Mouse (Mus musculus) stomach, embryonic 16.5 days (tissue): ENCODE results near the gene Prkcd. TPM values are rescaled to one million over a fixed set of nuclear protein-coding genes. Genes with fewer than 3 reads are reported as not detected.
A peak's percentile ranks its signal among the peaks of the same experiment; 100 is the strongest.

ENCODE experiments used
- ATAC-seq: fragments of 200-750 bp; cut with Nextera tagmentation; 2 replicates; pipeline ENCODE4 v1.8.0; 2017; ENCODE audit warnings: moderate number of reproducible peaks, moderate TSS enrichment; ENCODE audit not compliant: insufficient read depth, low FRiP score
- H3K27ac ChIP-seq: fragments of 300-500 bp; sonication (generic); 2 replicates; pipeline ENCODE4 v1.5.1; 2014; ENCODE audit warnings: low read length
- H3K27me3 ChIP-seq: fragments of 300-500 bp; sonication (generic); 2 replicates; pipeline ENCODE4 v1.6.1; 2014; ENCODE audit warnings: low read length, control low read depth, mixed read lengths; ENCODE audit not compliant: control insufficient read depth, insufficient read depth
- H3K36me3 ChIP-seq: fragments of 300-500 bp; sonication (generic); 2 replicates; pipeline ENCODE4 v1.6.1; 2014; ENCODE audit warnings: low read length; ENCODE audit not compliant: control insufficient read depth, insufficient read depth
- H3K4me1 ChIP-seq: fragments of 300-500 bp; sonication (generic); 2 replicates; pipeline ENCODE4 v1.6.1; 2014; ENCODE audit warnings: low read length, control low read depth, mixed read lengths; ENCODE audit not compliant: control insufficient read depth, insufficient read depth
- H3K4me2 ChIP-seq: fragments of 300-500 bp; sonication (generic); 2 replicates; pipeline ENCODE4 v1.6.1; 2014; ENCODE audit warnings: low read depth, low read length, mixed read lengths
- H3K4me3 ChIP-seq: fragments of 300-500 bp; sonication (generic); replicated peaks from 2 replicates; pipeline ENCODE4 v1.5.1; 2014; ENCODE audit warnings: mild to moderate bottlenecking, low read length
- H3K9ac ChIP-seq: fragments of 300-500 bp; sonication (generic); 2 replicates; pipeline ENCODE4 v1.6.1; 2014; ENCODE audit warnings: low read length
- H3K9me3 ChIP-seq: fragments of 300-500 bp; sonication (generic); replicated peaks from 2 replicates; pipeline ENCODE4 v1.6.1; 2016; ENCODE audit warnings: low read length, control low read depth; ENCODE audit not compliant: control insufficient read depth
- WGBS: fragments of 180-500 bp; shearing (Covaris S2); extraction: QIAGEN DNeasy Blood & Tissue Kit; methylation state at CpG from one replicate; pipeline ENCODE4 v1.1.7; 2014; 5-methylcytosine and 5-hydroxymethylcytosine counted together
- polyA plus RNA-seq: library from polyadenylated mRNA; unstranded; fragments of >200 nt; fragmentation: Nextera tagmentation; extraction: Ambion mirVana; gene quantifications from 2 replicates; pipeline ENCODE4 v1.2.1, GENCODE M21; 2015

Prkcd gene
- polyA plus RNA-seq, 1 experiment from 2014 or later = 56.5 TPM

GRCm38 (mm10) chr14:30653943-30654659 is 28.1 kb upstream of the Prkcd start, which contains the start of gene Rft1:
Gene Rft1 (plus strand): TSS chr14:30654360.
- H3K4me1 ChIP-seq = peaks cover 6% of the 10 kb centered on the region
- peak within 1 kb of the TSS; percentile 98 for H3K4me3 ChIP-seq
- no peaks in the 10 kb centered on the region for H3K36me3 ChIP-seq
- no peaks in the 10 kb centered on the region for H3K27me3 ChIP-seq
- H3K9ac ChIP-seq = peak within 1 kb of the TSS; percentile 100
- 2% methylated on average over 38 of the region's 38 CpGs for WGBS
- H3K4me2 ChIP-seq = peak within 1 kb of the TSS; percentile 93
- ATAC-seq = peak; percentile 91
- no peaks in the 10 kb centered on the region for H3K9me3 ChIP-seq
- H3K27ac ChIP-seq = peak within 1 kb of the TSS; percentile 87

GRCm38 (mm10) chr14:30650969-30651368 is 25.0 kb upstream of the Prkcd start:
- peak; percentile 81 for ATAC-seq
- H3K9ac ChIP-seq = no peak overlapping the region
- H3K9me3 ChIP-seq = no peaks in the 10 kb centered on the region
- no peak overlapping the region for H3K27ac ChIP-seq
- no peak overlapping the region for H3K4me3 ChIP-seq
- peaks cover 6% of the 10 kb centered on the region for H3K4me1 ChIP-seq
- 12% methylated on average over 4 of the region's 4 CpGs for WGBS
- no peak overlapping the region for H3K4me2 ChIP-seq
- H3K36me3 ChIP-seq = no peaks in the 10 kb centered on the region
- H3K27me3 ChIP-seq = no peaks in the 10 kb centered on the region

GRCm38 (mm10) chr14:30649745-30650144 is 23.7 kb upstream of the Prkcd start:
- no peak overlapping the region for H3K4me3 ChIP-seq
- no peak overlapping the region for H3K27ac ChIP-seq
- no peak for ATAC-seq
- H3K9ac ChIP-seq = no peak overlapping the region
- no peak overlapping the region for H3K4me2 ChIP-seq
- H3K4me1 ChIP-seq = peaks cover 2% of the 10 kb centered on the region
- H3K9me3 ChIP-seq = no peaks in the 10 kb centered on the region
- WGBS = 78% methylated on average over 8 of the region's 8 CpGs
- no peaks in the 10 kb centered on the region for H3K36me3 ChIP-seq
- H3K27me3 ChIP-seq = no peaks in the 10 kb centered on the region

GRCm38 (mm10) chr14:30648478-30648877 is 22.5 kb upstream of the Prkcd start:
- Histone ChIP-seq H3K36me3 (no peaks in the 10 kb centered on the region), H3K4me2 (no peak overlapping the region), H3K27me3 (no peaks in the 10 kb centered on the region), H3K27ac (no peak overlapping the region), H3K9me3 (no peaks in the 10 kb centered on the region), H3K9ac (no peak overlapping the region), H3K4me3 (no peak overlapping the region), H3K4me1 (no peaks in the 10 kb centered on the region)
- no peak for ATAC-seq
- 48% methylated on average over 3 of the region's 3 CpGs for WGBS

GRCm38 (mm10) chr14:30646486-30646885 is 20.5 kb upstream of the Prkcd start:
- H3K36me3 ChIP-seq = no peaks in the 10 kb centered on the region
- H3K9me3 ChIP-seq = no peaks in the 10 kb centered on the region
- H3K9ac ChIP-seq = no peak overlapping the region
- H3K27ac ChIP-seq = no peak overlapping the region
- H3K4me2 ChIP-seq = no peak overlapping the region
- H3K4me3 ChIP-seq = no peak overlapping the region
- no peaks in the 10 kb centered on the region for H3K4me1 ChIP-seq
- WGBS = 83% methylated on average over 1 of the region's 1 CpGs
- no peak for ATAC-seq
- H3K27me3 ChIP-seq = no peaks in the 10 kb centered on the region

GRCm38 (mm10) chr14:30645066-30645465 is 19.1 kb upstream of the Prkcd start:
- no peak overlapping the region for H3K27ac ChIP-seq
- WGBS = 62% methylated on average over 8 of the region's 8 CpGs
- no peak for ATAC-seq
- H3K4me2 ChIP-seq = no peak overlapping the region
- no peaks in the 10 kb centered on the region for H3K27me3 ChIP-seq
- no peak overlapping the region for H3K4me3 ChIP-seq
- no peaks in the 10 kb centered on the region for H3K4me1 ChIP-seq
- H3K36me3 ChIP-seq = no peaks in the 10 kb centered on the region
- H3K9me3 ChIP-seq = no peaks in the 10 kb centered on the region
- H3K9ac ChIP-seq = no peak overlapping the region

GRCm38 (mm10) chr14:30644026-30644425 is 18.0 kb upstream of the Prkcd start:
- ATAC-seq = no peak
- WGBS = 85% methylated on average over 2 of the region's 2 CpGs
- H3K27me3 ChIP-seq = no peaks in the 10 kb centered on the region
- no peak overlapping the region for H3K27ac ChIP-seq
- no peak overlapping the region for H3K4me2 ChIP-seq
- H3K9me3 ChIP-seq = no peaks in the 10 kb centered on the region
- H3K9ac ChIP-seq = no peak overlapping the region
- H3K4me3 ChIP-seq = no peak overlapping the region
- H3K36me3 ChIP-seq = no peaks in the 10 kb centered on the region
- no peaks in the 10 kb centered on the region for H3K4me1 ChIP-seq

GRCm38 (mm10) chr14:30641748-30642147 is 15.7 kb upstream of the Prkcd start:
- Histone ChIP-seq H3K4me3 (no peak overlapping the region), H3K27ac (no peak overlapping the region)
- 66% methylated on average over 2 of the region's 2 CpGs for WGBS

GRCm38 (mm10) chr14:30638686-30639085 is 12.7 kb upstream of the Prkcd start:
- Histone ChIP-seq H3K4me1 (peaks cover 11% of the 10 kb centered on the region; the same call in 1 of the 2 replicates), H3K27ac (no peak overlapping the region), H3K36me3 (no peaks in the 10 kb centered on the region), H3K27me3 (no peaks in the 10 kb centered on the region), H3K9me3 (no peaks in the 10 kb centered on the region), H3K4me3 (no peak overlapping the region), H3K9ac (no peak overlapping the region), H3K4me2 (no peak overlapping the region)
- 79% methylated on average over 4 of the region's 4 CpGs for WGBS
- ATAC-seq = no peak

More at GRCm38 (mm10) chr14:30641748-30642147, 15.7 kb upstream of the Prkcd start:
- no peak for ATAC-seq
- Histone ChIP-seq H3K4me2 (no peak overlapping the region), H3K9ac (no peak overlapping the region), H3K36me3 (no peaks in the 10 kb centered on the region), H3K9me3 (no peaks in the 10 kb centered on the region), H3K27me3 (no peaks in the 10 kb centered on the region), H3K4me1 (0 out of 2 replicates have a peak, but pooled peaks cover 8% of the 10 kb centered on the region)
